Mouse (Mus musculus): ENCODE results near the gene Pim2. TPM values are rescaled to one million over a fixed set of nuclear protein-coding genes. Genes with fewer than 3 reads are reported as not detected.

Gene Pim2
- 10 to 100 TPM in 1 of 2 experiments, 1 to 10 TPM in 1; 8.1 to 13.4 TPM for total RNA-seq (2021)
- long read RNA-seq, experiment 1, transcript Pim2-201 (6 exons, 2,045 nt): major isoform, 5 of 5 reads
- long read RNA-seq, experiment 1, partial matches to known transcripts: 0 of 5 reads
- long read RNA-seq, experiment 1, other reads (novel, unspliced or antisense): 0 of 5 reads
- long read RNA-seq, experiment 2, partial matches to known transcripts: 0 of 2 reads
- long read RNA-seq, experiment 2, other reads (novel, unspliced or antisense): 1 of 2 reads

DNA sequence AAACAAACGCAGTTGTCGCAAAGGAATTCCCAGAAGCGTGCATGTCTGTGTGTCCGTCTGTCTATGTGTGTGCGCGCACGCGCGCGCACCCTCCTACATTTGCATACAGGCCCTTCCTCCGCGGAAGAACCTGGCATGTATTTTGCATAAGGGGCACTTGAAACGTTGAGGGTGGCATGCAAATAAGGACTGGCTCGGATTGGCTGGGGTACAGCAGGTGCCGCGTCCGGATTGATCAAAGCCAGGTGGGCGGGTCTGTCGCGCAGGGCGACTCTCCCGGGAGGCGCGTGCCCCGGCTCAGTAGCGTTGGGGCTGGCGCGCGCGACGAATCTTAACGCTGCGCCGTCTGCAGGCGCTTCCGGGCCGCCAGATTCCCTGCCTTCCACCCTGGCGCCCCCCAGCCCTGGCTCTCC is at the start of gene Pim2:
Gene Pim2 (plus strand): TSS at position 256 of the 413 bp plus-strand sequence.
- DNase-seq (ENCODE audit: low spot score in 2 of 2): peak; percentile 63 to 71

DNA sequence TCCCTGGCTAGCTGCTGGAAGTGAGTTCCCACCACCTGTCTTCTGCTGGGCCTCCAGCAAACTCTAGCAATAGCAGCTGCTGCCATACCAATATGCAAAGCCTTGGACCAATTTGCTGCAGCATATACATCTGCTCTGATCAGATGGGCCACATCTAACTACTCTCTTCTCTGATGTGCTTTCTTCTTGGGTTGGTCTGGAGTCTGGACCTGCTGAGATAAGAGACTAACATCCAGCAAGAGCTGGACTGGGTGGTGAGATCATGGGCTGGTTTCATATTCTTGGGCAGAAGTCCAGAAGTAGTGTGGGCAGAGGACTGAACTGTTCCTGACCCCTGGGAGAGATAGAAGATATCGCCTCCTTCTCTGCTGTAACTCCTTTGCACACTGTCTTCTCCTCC is 40.9 kb upstream of the Pim2 start:
- DNase-seq (ENCODE audit: low spot score in 2 of 2): no peak

DNA sequence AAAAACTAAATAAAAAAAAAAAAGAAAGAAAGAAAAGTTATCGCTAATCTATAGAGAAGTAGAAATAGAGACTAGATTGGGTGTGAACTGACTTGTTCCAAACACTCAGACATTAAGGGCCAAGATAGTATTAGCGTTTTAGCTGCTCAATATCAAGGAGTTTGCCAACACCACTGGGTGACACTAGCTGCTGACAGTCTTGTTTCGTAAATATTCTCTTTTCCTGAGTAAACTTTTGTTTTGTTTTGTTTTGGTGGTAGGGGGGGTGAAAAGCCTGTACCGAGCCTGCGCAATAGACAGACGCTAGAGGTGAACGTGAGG is 37.3 kb upstream of the Pim2 start:
- no peak for DNase-seq (ENCODE audit: low spot score in 2 of 2)

DNA sequence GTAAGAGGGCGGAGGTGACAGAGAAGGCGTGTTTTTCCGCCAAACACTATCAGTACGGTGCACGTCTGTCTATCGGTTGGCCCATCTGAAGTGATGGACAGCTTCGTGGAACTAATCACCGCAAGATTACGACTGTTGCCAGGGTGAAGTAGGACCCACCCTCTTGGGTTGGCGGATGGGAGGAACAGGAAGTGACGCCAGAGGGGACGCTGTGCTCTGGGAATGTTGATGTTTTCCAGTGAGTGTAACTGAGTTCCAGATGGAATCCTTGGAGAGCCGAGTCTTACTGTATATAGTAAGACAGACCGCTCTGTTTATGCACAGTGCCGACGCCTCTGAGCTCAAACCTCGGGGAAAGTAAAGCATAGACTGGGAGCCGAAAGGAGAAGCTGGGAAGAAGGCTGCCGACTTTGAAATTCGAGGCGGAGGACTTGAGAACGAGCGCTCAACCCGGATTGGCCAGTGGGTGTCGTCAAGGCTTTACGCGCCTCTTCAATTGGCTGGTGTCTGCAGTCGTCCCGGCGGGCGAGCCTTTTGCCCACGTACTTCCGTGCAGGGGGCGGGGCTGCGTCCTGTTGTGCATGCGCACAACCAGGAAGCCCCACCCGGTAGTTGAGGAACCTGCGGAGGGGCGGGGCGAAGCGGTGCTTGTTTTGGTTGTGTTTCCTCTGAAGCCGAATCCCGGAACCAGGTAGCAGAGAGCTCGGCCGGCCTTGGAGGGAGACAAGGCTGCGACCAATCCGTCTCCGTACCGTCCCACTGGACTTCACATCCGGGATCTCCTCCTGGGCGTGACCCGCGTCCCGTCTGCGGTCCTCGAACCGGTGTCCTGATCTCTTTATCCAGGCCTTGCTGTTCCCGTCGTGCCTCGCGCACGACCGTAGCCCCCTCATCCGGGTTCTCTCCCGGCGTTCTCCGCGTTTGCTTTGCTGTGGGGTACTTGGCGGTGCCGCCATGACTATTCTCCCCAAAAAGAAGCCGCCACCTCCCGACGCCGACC is 36.6 kb upstream of the Pim2 start, which contains the start of gene Otud5:
Gene Otud5 (plus strand): TSS at position 202 of the 1,000 bp plus-strand sequence.
- DNase-seq (ENCODE audit: low spot score in 2 of 2): peak; percentile 78 to 84

DNA sequence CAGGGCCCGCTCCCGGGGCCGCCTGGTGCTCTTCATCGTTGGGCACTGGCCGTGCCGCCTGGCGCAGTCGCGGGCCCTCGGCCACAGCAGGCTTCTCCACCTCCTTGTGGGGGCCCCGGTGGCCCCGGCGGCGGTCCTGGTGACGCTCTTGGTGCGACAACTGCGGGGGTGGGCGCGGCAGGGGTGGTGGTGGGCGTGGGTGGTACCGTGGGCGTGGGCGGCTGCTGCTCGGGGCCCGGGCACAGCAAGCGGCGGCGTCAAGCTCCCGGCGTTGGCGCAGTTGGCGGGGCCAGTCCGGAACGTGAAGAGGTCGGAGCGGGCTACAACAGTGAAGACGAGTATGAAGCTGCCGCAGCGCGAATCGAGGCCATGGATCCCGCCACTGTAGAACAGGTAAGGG is 35.7 kb upstream of the Pim2 start:
- peak in 1 of 2 experiments; percentile 30 for DNase-seq (ENCODE audit: low spot score in 2 of 2)

DNA sequence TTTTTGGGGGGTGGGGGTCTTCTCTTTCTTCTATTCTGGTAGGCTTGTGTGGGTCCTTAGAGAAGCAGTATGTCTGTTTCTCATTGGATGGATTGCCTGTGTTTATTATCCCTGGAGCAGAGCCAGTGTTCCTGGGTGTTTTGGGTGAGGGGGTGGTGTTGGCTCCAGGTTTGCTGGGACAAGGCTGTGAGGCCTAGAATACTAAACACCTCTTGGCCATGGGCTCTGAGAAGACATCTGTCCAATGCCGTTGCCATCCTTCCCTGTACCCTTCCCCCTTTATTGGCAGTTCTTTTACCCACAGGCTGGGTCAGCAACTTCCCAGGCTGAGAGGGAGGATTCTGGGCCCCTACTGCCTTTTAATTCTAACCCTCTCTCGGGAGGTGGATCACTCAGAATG is 30.2 kb upstream of the Pim2 start:
- DNase-seq (ENCODE audit: low spot score in 2 of 2): no peak

DNA sequence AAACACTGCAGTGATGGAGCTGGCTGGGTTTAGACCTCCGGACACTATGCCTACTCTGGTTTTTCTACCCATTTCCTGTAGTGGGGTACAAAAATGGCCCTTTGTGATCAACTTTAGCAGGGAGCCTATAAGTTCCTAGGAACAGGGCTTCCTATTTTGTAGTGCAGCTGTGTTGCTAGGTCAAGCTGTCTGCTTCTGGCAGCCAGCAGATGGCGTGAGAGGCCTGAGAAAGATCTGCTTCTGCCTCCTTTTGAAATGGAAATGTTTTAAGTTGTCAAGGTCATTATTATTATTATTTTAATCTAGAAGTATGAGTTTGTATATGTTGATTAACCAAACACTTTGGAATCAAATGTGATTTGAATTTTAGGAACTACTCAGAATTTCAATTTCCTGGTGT is 23.5 kb upstream of the Pim2 start:
- DNase-seq (ENCODE audit: low spot score in 2 of 2): peak; percentile 20 to 41

DNA sequence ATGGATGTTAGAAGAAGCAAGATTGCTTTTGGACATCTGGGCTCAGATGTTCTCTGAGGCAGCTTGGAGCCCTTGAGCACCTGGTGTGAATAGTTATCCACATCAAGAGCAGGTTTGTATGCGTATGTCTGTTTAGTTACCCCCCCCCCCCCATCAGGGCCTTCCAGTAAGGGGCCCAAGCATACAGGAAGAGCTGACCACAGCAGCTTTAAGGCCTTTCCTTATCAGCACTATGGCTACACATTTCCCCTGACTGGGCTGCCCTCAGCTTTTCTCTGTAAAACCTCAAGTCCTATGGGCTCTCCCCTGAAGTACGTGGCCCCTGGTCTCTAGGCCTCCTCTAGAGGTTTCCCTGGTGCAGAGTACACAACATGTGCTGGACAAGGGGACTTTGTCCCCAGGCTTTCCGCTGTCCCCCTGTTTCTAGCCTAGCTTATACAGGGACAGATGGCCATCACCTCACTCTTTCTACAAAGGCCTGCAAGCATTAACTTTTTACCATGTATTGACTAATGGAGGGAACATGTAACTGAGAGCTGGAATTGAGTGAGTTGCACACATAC is 18.8 kb upstream of the Pim2 start:
- DNase-seq (ENCODE audit: low spot score in 2 of 2): no peak

DNA sequence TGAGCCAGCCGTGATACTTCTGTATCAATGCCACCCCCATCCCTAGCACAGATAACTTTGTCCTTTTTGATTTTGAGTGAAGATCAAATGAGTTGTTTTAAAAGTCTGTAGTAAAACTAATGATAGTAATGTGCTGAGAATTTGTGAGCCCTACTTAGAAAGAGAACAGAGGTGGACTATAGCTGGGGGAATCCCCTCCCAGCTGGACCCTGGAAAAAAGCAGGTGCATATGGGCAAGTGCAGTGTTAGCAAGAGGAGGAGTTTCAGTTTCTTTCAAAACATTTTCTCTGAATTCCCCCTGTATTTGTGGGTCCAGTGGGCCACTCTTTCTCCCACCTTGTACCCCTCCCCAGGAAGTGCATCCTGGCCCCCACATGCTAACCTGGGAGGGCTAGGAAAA is 14.9 kb upstream of the Pim2 start:
- no peak for DNase-seq (ENCODE audit: low spot score in 2 of 2)

DNA sequence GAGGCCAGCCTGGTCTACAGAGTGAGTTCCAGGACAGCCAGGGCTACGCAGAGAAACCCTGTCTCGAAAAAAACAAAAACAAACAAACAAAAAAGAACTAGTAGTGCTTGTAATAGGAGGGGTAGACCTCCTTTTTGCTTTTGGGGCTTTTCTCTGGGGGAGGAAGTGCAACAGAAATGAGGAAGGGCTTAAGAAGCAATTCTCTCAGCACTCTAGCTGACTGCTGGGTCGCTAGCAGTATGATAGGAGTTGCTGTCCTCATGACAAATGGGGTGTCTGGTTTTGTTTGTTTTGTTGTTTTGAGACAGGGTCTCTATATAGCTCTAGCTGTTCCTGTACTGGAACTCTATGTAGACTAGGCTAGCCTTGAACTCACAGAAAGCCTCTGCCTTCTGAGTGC is 13.5 kb upstream of the Pim2 start:
- no peak for DNase-seq (ENCODE audit: low spot score in 2 of 2)

DNA sequence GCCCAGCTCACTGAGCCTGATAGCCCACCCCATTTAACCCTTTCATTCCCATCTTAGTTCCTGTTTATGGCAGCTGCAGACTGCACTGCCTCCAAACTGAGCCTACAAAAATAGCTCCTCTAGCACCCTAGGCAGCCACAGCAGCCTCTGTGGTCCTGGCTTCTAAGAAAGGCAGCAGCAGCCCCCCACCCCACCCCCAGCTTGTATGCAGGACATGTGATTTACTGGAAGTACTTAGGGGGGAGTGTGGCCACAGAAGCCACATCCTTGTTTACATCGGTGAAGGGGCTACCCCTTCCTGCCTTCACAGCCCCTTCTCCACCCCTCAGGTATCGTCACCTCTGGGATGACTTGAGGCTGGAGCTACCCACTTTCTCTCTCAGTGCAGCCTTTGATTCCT is 12.7 kb upstream of the Pim2 start:
- no peak for DNase-seq (ENCODE audit: low spot score in 2 of 2)

DNA sequence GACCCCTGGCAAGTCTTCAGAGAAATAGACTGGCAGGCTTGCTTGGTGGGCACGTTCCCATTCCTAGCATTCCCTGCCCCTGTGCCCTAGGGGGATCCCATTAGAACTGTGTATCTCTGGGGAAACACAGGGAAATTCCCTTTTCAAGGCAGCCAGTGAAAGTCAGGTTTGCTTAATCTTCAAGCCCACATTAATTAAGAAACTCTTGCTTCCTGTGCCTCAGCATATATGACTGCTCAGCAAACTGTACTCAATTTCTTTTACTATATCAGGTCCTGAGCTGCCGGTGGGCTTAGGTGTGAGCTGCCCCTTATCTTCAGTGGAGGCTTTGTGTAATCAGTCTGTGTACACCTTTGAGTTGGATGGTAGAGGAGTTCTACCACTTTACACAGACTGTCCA is 12.3 kb upstream of the Pim2 start:
- DNase-seq (ENCODE audit: low spot score in 2 of 2): no peak

DNA sequence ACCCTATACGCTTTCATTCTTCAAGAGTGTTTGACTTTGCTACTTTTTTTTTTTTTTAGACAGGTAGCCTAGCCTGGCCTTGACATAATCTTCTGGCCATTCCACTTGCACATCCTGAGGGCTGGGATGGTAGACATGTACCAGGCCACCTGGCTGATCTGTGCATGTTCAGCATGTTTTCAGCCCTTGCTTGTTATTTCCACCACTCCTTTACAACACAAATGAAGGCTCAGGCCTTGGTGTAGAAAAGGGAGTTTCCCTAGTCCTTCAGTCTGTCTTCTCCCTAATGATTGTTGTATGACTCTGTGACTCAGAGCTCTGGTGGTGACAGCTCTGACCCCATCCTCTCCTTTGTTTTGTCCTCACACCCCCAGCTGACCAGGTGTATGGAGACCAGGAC is 10.9 kb upstream of the Pim2 start:
- no peak for DNase-seq (ENCODE audit: low spot score in 2 of 2)

DNA sequence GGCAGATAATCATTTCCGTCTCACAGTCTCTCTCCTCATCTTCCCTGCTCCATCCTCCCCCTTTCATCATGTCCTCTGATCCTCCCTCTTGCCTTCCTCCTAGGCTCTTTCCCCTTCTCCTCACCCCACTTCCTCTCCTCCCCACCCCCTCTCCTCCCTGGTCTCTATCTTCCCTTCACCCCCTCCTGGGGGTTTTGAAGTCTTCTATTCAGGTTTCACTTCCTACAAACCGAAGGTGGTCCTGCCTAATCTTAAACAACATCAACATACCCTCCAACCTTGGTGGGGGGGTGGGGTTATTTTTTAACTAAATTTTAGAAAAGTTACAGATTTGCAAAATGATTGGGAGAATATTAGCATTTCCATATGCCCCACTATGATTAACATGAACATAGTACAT is 9.6 kb upstream of the Pim2 start:
- no peak for DNase-seq (ENCODE audit: low spot score in 2 of 2)

DNA sequence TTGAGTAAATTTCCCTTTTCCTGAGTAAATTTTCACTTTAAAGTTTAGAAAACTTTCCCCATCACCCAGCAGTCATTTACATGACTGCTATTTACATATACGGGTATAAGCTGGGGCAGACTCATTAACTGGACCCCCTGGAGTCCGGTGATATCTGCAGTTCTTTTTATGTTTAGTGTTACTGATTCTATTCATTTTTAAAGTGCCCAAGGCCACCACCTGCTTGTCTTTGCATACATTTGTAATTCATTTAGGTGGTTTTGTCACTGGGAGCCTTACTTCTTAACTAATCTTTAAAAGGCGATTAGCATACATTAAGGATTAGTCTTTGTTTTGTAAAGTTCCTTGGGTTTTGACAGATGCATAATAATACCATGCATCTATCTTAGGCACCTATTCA is 8.2 kb upstream of the Pim2 start:
- no peak for DNase-seq (ENCODE audit: low spot score in 2 of 2)

DNA sequence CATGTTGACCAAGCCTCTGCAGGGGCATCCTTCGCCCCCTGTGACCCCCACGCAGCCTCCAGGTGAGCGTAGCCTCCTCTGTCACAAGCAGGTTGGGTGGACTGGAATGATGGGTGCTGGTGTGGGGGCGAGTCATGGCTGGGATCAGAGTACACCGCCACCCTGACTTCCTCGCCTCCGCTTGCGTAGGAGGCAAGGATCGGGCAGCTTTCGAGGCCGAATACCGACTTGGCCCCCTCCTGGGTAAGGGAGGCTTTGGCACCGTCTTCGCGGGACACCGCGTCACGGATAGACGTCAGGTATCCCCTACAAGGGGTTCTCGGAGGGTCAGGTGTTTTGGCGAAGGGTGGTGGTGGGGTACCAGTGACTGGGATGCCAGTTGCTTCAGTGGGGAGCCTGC is 433 bp downstream of the Pim2 start:
- DNase-seq (ENCODE audit: low spot score in 2 of 2): peak in 1 of 2 experiments; percentile 17

DNA sequence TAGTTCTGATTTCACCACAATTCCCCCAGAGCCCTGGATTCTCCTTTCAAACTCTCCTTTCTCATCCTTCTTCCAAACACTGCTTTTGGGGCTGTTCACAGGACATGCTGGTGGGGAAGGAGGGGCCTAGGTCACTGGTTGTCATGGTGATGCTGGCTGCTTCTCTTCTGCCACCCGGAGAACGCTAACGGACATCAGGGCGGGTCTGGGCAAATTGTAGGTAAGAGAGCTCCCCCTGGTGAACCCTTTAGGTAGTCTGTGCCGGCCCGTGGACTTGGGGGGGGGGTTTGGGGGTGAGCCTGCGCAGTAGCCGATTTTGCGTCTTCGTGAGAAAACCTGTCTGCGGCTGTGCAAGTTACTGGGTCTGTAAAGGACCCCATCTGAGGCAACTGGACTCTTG is 1.8 kb downstream of the Pim2 start:
- DNase-seq (ENCODE audit: low spot score in 2 of 2): peak in 1 of 2 experiments; percentile 32

DNA sequence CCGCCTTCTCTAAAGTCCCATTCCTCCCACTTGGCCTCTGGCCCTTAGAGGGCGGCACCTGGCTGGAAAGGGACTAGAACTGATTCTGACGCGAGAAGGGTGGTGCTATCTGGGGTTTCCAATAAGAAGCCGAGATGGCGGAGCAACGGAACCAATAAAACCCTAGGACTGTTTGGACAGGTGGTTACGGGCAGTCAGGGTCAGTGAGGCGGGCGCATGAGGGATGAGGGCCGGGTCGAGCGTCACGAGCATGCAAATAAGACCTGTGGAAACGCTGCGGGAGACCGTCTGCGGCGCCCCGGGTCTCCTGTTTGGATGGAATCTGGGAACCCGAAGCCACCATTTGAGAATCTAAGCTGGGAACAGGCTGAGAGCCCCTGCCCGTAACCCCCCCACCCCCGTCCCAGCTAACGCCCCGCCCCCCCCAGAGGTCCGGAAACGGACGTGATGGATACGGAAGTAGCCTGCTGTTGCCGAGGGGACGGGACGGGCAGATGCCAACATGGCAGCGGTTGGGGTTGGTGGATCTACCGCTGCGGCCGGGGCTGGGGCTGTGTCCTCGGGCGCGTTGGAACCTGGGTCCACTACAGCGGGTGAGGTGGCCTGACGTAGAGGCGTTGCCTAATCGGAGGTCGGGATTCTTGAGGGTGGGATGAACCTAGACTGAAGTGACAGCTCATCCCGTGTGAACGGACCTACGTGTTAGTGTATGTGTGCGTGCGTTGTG is 5.9 kb downstream of the Pim2 start, which contains the start of gene Slc35a2:
Gene Slc35a2 (plus strand): TSS at position 188 of the 727 bp plus-strand sequence.
- DNase-seq (ENCODE audit: low spot score in 2 of 2): peak; percentile 59 to 68

DNA sequence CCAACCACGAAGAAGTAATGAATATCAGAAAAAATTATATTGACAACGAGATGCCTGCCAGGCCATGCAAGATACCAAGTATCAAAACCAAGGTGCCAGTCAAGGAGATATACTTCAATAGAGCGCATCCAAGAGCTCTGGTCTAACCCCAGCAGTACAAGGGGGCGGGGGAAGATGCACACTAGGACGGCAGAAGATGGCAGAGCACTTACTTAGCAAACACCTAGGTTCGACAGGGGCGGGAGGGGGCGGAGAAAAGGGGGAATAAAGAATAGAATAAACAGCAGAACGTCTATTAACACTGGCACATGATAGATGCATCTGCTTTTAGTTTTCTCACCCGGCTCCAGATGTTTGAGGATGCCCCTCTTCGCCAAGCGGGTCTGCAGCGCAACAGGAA is 20.1 kb downstream of the Pim2 start:
- no peak for DNase-seq (ENCODE audit: low spot score in 2 of 2)

DNA sequence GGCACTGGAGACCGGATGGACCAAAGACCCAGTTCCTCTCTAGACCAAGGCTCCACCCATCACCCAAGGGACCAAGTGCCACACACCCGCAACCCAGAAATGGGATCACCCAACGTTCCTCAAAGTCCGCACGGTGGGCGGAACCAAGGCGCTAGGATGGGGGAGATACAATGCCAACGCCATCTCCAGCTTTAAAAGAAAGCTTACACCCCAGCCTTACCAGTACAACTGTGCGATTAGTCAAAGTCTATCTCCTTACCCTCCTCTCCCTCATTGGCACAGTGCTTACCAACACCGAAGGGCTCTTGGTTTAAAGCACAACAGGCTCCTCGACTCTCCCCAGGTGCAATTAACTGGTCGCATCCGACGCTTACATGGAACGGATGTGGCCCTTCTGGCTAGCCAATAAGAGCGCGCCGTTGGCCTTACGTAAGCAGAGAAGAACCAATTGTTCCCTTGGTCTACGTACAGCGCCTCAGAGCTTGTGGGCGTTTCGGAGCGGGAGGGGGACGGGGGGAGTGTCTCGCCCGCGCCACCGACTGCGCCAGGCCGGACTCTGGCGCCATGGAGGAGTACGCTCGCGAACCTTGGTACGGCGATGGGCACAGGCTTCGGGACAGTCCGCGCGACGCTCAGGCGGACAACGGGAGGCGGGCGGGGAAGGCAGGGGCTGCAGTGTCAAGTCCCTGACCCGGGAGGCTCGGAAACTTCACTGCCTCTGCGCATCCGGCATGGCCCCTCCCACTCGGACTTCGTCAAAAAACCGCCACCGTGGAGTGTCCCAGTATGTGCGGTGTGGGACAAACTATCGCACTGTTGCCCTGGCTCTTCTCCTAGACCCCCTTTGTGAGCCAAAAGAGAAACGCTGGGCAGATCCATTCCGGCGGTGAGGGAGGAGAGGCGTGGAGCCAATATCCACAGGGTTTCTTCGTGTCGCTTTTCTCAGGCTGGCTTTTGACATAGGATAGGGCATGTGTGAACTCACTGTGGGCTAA is 21.1 kb downstream of the Pim2 start, which contains the start of the genes Pqbp1 and Timm17b:
Gene Pqbp1 (minus strand): TSS at position 390 of the 995 bp plus-strand sequence.
Gene Timm17b (plus strand): TSS at position 478 of the 995 bp plus-strand sequence.
- DNase-seq (ENCODE audit: low spot score in 2 of 2): peak; percentile 67 to 68
